Mouse (Mus musculus) limb, embryonic 10.5 days (tissue): ENCODE data around the gene Prdx6b. TPM values are rescaled to one million over a fixed set of nuclear protein-coding genes. Genes with fewer than 3 reads are reported as not detected.

Experiments used
- DNase-seq: peaks from one replicate; pipeline ENCODE4 v3.0.0-alpha.2; 2017; ENCODE audit warnings: low spot score
- H3K27ac ChIP-seq: fragments of 300-500 bp; sonication (generic); 2 replicates; pipeline ENCODE4 v1.5.1; 2016; ENCODE audit warnings: mild to moderate bottlenecking
- H3K27me3 ChIP-seq: fragments of 300-500 bp; sonication (generic); 2 replicates; pipeline ENCODE4 v1.6.1; 2016; ENCODE audit warnings: low read depth, mild to moderate bottlenecking; ENCODE audit not compliant: poor library complexity, severe bottlenecking
- H3K36me3 ChIP-seq: fragments of 300-500 bp; sonication (generic); 2 replicates; pipeline ENCODE4 v1.6.1; 2016; ENCODE audit warnings: mild to moderate bottlenecking, moderate library complexity
- H3K4me1 ChIP-seq: fragments of 300-500 bp; sonication (generic); 2 replicates; pipeline ENCODE4 v1.6.1; 2016
- H3K4me3 ChIP-seq: fragments of 300-500 bp; sonication (generic); 2 replicates; pipeline ENCODE4 v1.5.1; 2016; ENCODE audit warnings: mild to moderate bottlenecking, moderate library complexity
- H3K9me3 ChIP-seq: fragments of 300-500 bp; sonication (generic); replicated peaks from 2 replicates; pipeline ENCODE4 v1.6.1; 2016; ENCODE audit warnings: mild to moderate bottlenecking
- whole genome bisulfite sequencing: fragments of 180-500 bp; shearing (Covaris S2); methylation state at CpG from one replicate; pipeline ENCODE4 v1.1.7; 2016; 5-methylcytosine and 5-hydroxymethylcytosine counted together
- polyA plus RNA-seq: library from polyadenylated mRNA; unstranded; fragments of >200 nt; fragmentation: Nextera tagmentation; extraction: Ambion mirVana; gene quantifications from 2 replicates; pipeline ENCODE4 v1.2.1, GENCODE M21; 2016

Prdx6b gene
- polyA plus RNA-seq, 1 experiment from 2014 or later = not detected

GRCm38 (mm10) chr2:80303957-80304356, 11.7 kb downstream of the Prdx6b start:
- 97% methylated on average over 2 of the region's 2 CpGs for WGBS

GRCm38 (mm10) chr2:80307701-80308100, 15.4 kb downstream of the Prdx6b start:
- Histone ChIP-seq H3K27me3 (no peaks in the 10 kb centered on the region), H3K4me3 (no peak overlapping the region), H3K27ac (no peak overlapping the region), H3K4me1 (no peaks in the 10 kb centered on the region), H3K9me3 (no peaks in the 10 kb centered on the region), H3K36me3 (no peaks in the 10 kb centered on the region)
- DNase-seq = no peak
- 93% methylated on average over 3 of the region's 3 CpGs for WGBS

More at GRCm38 (mm10) chr2:80303957-80304356, 11.7 kb downstream of the Prdx6b start:
- H3K9me3 ChIP-seq = no peaks in the 10 kb centered on the region
- H3K36me3 ChIP-seq = no peaks in the 10 kb centered on the region
- DNase-seq = no peak
- no peaks in the 10 kb centered on the region for H3K4me1 ChIP-seq
- no peak overlapping the region for H3K4me3 ChIP-seq
- no peaks in the 10 kb centered on the region for H3K27me3 ChIP-seq
- H3K27ac ChIP-seq = no peak overlapping the region

- WGBS = 81% methylated on average over 4 of the region's 4 CpGs
Observed at GRCm38 (mm10) chr2:80309775-80310174, 17.5 kb downstream of the Prdx6b start.

GRCm38 (mm10) chr2:80310772-80311171, 18.5 kb downstream of the Prdx6b start:
- H3K27me3 ChIP-seq = no peaks in the 10 kb centered on the region
- 82% methylated on average over 4 of the region's 4 CpGs for WGBS
- no peak overlapping the region for H3K4me3 ChIP-seq
- no peaks in the 10 kb centered on the region for H3K9me3 ChIP-seq
- no peak for DNase-seq
- no peak overlapping the region for H3K27ac ChIP-seq
- no peaks in the 10 kb centered on the region for H3K36me3 ChIP-seq
- H3K4me1 ChIP-seq = peaks cover 6% of the 10 kb centered on the region; the same call in 1 of the 2 replicates

More at GRCm38 (mm10) chr2:80309775-80310174, 17.5 kb downstream of the Prdx6b start:
- Histone ChIP-seq H3K4me3 (no peak overlapping the region), H3K27me3 (no peaks in the 10 kb centered on the region), H3K9me3 (no peaks in the 10 kb centered on the region), H3K4me1 (peaks cover 1% of the 10 kb centered on the region; the same call in 1 of the 2 replicates), H3K27ac (no peak overlapping the region), H3K36me3 (no peaks in the 10 kb centered on the region)
- DNase-seq = no peak

GRCm38 (mm10) chr2:80311350-80311749, 19.1 kb downstream of the Prdx6b start:
- no peak overlapping the region for H3K4me3 ChIP-seq
- H3K27ac ChIP-seq = no peak overlapping the region
- no peaks in the 10 kb centered on the region for H3K9me3 ChIP-seq
- WGBS = 76% methylated on average over 4 of the region's 4 CpGs
- no peak for DNase-seq
- no peaks in the 10 kb centered on the region for H3K36me3 ChIP-seq
- peaks cover 9% of the 10 kb centered on the region; the same call in 1 of the 2 replicates for H3K4me1 ChIP-seq
- H3K27me3 ChIP-seq = no peaks in the 10 kb centered on the region

GRCm38 (mm10) chr2:80314201-80314600, 21.9 kb downstream of the Prdx6b start:
- no peaks in the 10 kb centered on the region for H3K9me3 ChIP-seq
- WGBS = 43% methylated on average over 1 of the region's 1 CpGs
- H3K4me3 ChIP-seq = no peak overlapping the region
- H3K27me3 ChIP-seq = no peaks in the 10 kb centered on the region
- peaks cover 20% of the 10 kb centered on the region for H3K36me3 ChIP-seq
- no peak overlapping the region for H3K27ac ChIP-seq
- H3K4me1 ChIP-seq = peaks cover 15% of the 10 kb centered on the region; the same call in 1 of the 2 replicates
- no peak for DNase-seq

GRCm38 (mm10) chr2:80314854-80315241, 22.6 kb downstream of the Prdx6b start:
- H3K27ac ChIP-seq = peak overlapping the region; percentile 98
- H3K27me3 ChIP-seq = no peaks in the 10 kb centered on the region
- H3K36me3 ChIP-seq = peaks cover 27% of the 10 kb centered on the region
- H3K4me1 ChIP-seq = peaks cover 15% of the 10 kb centered on the region; the same call in 1 of the 2 replicates
- 59% methylated on average over 7 of the region's 7 CpGs for WGBS
- H3K9me3 ChIP-seq = no peaks in the 10 kb centered on the region
- DNase-seq = no peak
- H3K4me3 ChIP-seq = peak overlapping the region; percentile 78

- peaks cover 33% of the 10 kb centered on the region for H3K36me3 ChIP-seq
- peaks cover 15% of the 10 kb centered on the region; the same call in 1 of the 2 replicates for H3K4me1 ChIP-seq
- no peaks in the 10 kb centered on the region for H3K9me3 ChIP-seq
- WGBS = under 1% methylated on average over 70 of the region's 72 CpGs
- H3K4me3 ChIP-seq = peak within 1 kb of the TSS; percentile 78
- H3K27me3 ChIP-seq = no peaks in the 10 kb centered on the region
- DNase-seq = peak; percentile 94
- peak within 1 kb of the TSS; percentile 98 for H3K27ac ChIP-seq
Observed at GRCm38 (mm10) chr2:80315242-80316161, 23.2 kb downstream of the Prdx6b start, which contains the start of gene Dnajc10. Gene Dnajc10, plus strand, starts transcription at chr2:80315466.

- no peaks in the 10 kb centered on the region for H3K9me3 ChIP-seq
- no peak overlapping the region for H3K27ac ChIP-seq
- WGBS = 92% methylated on average over 4 of the region's 4 CpGs
- no peaks in the 10 kb centered on the region for H3K4me1 ChIP-seq
- no peak for DNase-seq
- peaks cover 94% of the 10 kb centered on the region for H3K36me3 ChIP-seq
- no peak overlapping the region for H3K4me3 ChIP-seq
- no peaks in the 10 kb centered on the region for H3K27me3 ChIP-seq
Observed at GRCm38 (mm10) chr2:80322878-80323277, 30.6 kb downstream of the Prdx6b start.

- Histone ChIP-seq H3K27me3 (no peaks in the 10 kb centered on the region), H3K27ac (no peak overlapping the region), H3K4me1 (no peaks in the 10 kb centered on the region), H3K4me3 (no peak overlapping the region), H3K9me3 (no peaks in the 10 kb centered on the region), H3K36me3 (peaks cover 96% of the 10 kb centered on the region)
- no peak for DNase-seq
- WGBS = 96% methylated on average over 2 of the region's 2 CpGs
Observed at GRCm38 (mm10) chr2:80325779-80326178, 33.5 kb downstream of the Prdx6b start.

GRCm38 (mm10) chr2:80327272-80327671, 35.0 kb downstream of the Prdx6b start:
- Histone ChIP-seq H3K27me3 (no peaks in the 10 kb centered on the region), H3K9me3 (no peaks in the 10 kb centered on the region), H3K4me1 (no peaks in the 10 kb centered on the region), H3K36me3 (peaks cover 91% of the 10 kb centered on the region), H3K4me3 (no peak overlapping the region), H3K27ac (no peak overlapping the region)
- 93% methylated on average over 6 of the region's 6 CpGs for WGBS
- no peak for DNase-seq

- WGBS = 96% methylated on average over 7 of the region's 7 CpGs
- Histone ChIP-seq H3K27ac (no peak overlapping the region), H3K36me3 (peaks cover 90% of the 10 kb centered on the region), H3K4me1 (no peaks in the 10 kb centered on the region), H3K4me3 (no peak overlapping the region), H3K27me3 (no peaks in the 10 kb centered on the region), H3K9me3 (no peaks in the 10 kb centered on the region)
- no peak for DNase-seq
Observed at GRCm38 (mm10) chr2:80328961-80329653, 36.8 kb downstream of the Prdx6b start.

GRCm38 (mm10) chr2:80340537-80340936, 48.3 kb downstream of the Prdx6b start:
- H3K4me1 ChIP-seq = no peaks in the 10 kb centered on the region
- no peak overlapping the region for H3K27ac ChIP-seq
- no peak overlapping the region for H3K4me3 ChIP-seq
- peaks cover 97% of the 10 kb centered on the region for H3K36me3 ChIP-seq
- DNase-seq = no peak
- no peaks in the 10 kb centered on the region for H3K27me3 ChIP-seq
- H3K9me3 ChIP-seq = no peaks in the 10 kb centered on the region
- 97% methylated on average over 9 of the region's 9 CpGs for WGBS
